Mouse (Mus musculus) embryonic facial prominence, embryonic 13.5 days (tissue): Measurements from ENCODE around the gene Spin1. TPM values are rescaled to one million over a fixed set of nuclear protein-coding genes. Genes with fewer than 3 reads are reported as not detected.
A peak's percentile ranks its signal among the peaks of the same experiment; 100 is the strongest.
"Not testable (repeated sequence)": the region's sequence is repeated elsewhere in the genome, so short reads cannot be mapped to it uniquely, and the experiment has no call there.

ENCODE experiments used
- ATAC-seq: fragments of 200-750 bp; cut with Nextera tagmentation; 2 replicates; pipeline ENCODE4 v1.8.0; 2017; ENCODE audit warnings: low read depth; ENCODE audit not compliant: insufficient number of reproducible peaks, insufficient read depth, low FRiP score, low TSS enrichment
- H3K27ac ChIP-seq: fragments of 300-500 bp; sonication (generic); 2 replicates; pipeline ENCODE4 v1.5.1; 2015; ENCODE audit warnings: moderate library complexity, mild to moderate bottlenecking, inconsistent platforms
- H3K27me3 ChIP-seq: fragments of 300-500 bp; sonication (generic); 2 replicates; pipeline ENCODE4 v1.6.1; 2015; ENCODE audit warnings: mild to moderate bottlenecking, inconsistent platforms
- H3K36me3 ChIP-seq: fragments of 300-500 bp; sonication (generic); 2 replicates; pipeline ENCODE4 v1.6.1; 2015; ENCODE audit warnings: mild to moderate bottlenecking, inconsistent platforms
- H3K4me1 ChIP-seq: fragments of 300-500 bp; sonication (generic); 2 replicates; pipeline ENCODE4 v1.6.1; 2015; ENCODE audit warnings: inconsistent platforms
- H3K4me2 ChIP-seq: fragments of 300-500 bp; sonication (generic); 2 replicates; pipeline ENCODE4 v1.6.1; 2015; ENCODE audit warnings: moderate library complexity, mild to moderate bottlenecking, inconsistent platforms
- H3K4me3 ChIP-seq: fragments of 300-500 bp; sonication (generic); 2 replicates; pipeline ENCODE4 v1.5.1; 2015; ENCODE audit warnings: mild to moderate bottlenecking, inconsistent platforms
- H3K9ac ChIP-seq: fragments of 300-500 bp; sonication (generic); 2 replicates; pipeline ENCODE4 v1.6.1; 2015; ENCODE audit warnings: mild to moderate bottlenecking, inconsistent platforms
- H3K9me3 ChIP-seq: fragments of 300-500 bp; sonication (generic); 2 replicates; pipeline ENCODE4 v1.6.1; 2016; ENCODE audit warnings: inconsistent platforms
- WGBS: fragments of 180-500 bp; shearing (Covaris S2); methylation state at CpG from one replicate; pipeline ENCODE4 v1.1.7; 2015; ENCODE audit warnings: mixed read lengths; 5-methylcytosine and 5-hydroxymethylcytosine counted together
- polyA plus RNA-seq: library from polyadenylated mRNA; unstranded; fragments of >200 nt; fragmentation: Nextera tagmentation; extraction: Ambion mirVana; gene quantifications from 2 replicates; pipeline ENCODE4 v1.2.1, GENCODE M21; 2015

Gene Spin1
- polyA plus RNA-seq, 1 experiment from 2014 or later, result 116 TPM

DNA sequence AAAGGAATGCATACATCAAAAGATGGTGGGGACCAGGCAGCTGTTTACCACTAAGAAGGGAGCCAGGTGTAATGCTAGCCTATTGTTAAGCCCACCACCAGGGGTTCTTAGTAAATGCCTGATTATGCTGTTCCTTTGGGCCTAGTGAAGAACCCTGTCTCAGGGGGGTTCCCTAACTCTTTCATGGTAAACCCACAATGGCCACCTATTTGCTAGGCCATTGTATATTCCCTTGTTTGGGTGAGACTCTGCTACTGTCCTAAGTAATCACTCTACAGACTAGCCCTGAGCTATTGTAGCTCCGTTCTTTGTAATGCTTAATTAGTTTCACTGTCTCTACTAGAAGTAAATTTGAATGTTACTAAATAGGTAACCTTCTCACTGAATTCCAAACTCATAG lies 22.1 kb upstream of the Spin1 start:
- not testable (repeated sequence) for H3K36me3 ChIP-seq, H3K27ac ChIP-seq, H3K9me3 ChIP-seq, H3K4me1 ChIP-seq, ATAC-seq, H3K4me3 ChIP-seq, H3K4me2 ChIP-seq, H3K9ac ChIP-seq, H3K27me3 ChIP-seq
- WGBS, result 78% methylated on average over 1 of the region's 1 CpGs

- 72% methylated on average over 2 of the region's 2 CpGs for WGBS
Measured at GRCm38 (mm10) chr13:51080801-51081200, 19.9 kb upstream of the Spin1 start.

DNA sequence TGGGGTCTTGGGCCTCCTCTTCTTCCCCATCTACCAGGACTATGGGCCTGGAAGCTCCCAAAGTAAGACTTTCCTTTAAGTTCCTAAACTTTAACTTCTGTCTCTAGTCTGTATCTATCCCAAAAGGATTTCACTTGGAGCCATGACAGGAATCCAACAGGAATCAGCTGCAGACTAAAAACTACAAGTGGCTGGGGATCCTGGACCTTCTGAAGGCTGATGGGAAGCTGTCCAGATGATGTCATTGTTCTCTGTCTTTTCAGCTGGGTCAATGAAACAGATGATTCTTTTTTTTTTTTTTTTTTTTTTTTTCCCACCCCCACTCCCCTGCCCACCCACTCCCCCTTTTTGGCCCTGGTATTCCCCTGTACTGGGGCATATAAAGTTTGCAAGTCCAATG lies 16.4 kb upstream of the Spin1 start:
- no peak overlapping the region for H3K4me3 ChIP-seq
- H3K9ac ChIP-seq, result no peak overlapping the region
- no peak overlapping the region for H3K27ac ChIP-seq
- no peak for ATAC-seq
- no peaks in the 10 kb centered on the region for H3K4me1 ChIP-seq
- H3K4me2 ChIP-seq, result no peak overlapping the region
- H3K9me3 ChIP-seq, result peaks cover 6% of the 10 kb centered on the region; the same call in 1 of the 2 replicates
- H3K36me3 ChIP-seq, result no peaks in the 10 kb centered on the region
- H3K27me3 ChIP-seq, result no peaks in the 10 kb centered on the region

More at GRCm38 (mm10) chr13:51080801-51081200, 19.9 kb upstream of the Spin1 start:
- ATAC-seq, result no peak
- Histone ChIP-seq H3K4me2 (no peak overlapping the region), H3K4me3 (no peak overlapping the region), H3K36me3 (no peaks in the 10 kb centered on the region), H3K27me3 (no peaks in the 10 kb centered on the region), H3K9ac (no peak overlapping the region), H3K9me3 (peaks cover 4% of the 10 kb centered on the region; the same call in 1 of the 2 replicates), H3K27ac (no peak overlapping the region), H3K4me1 (no peaks in the 10 kb centered on the region)

GRCm38 (mm10) chr13:51085941-51086340 lies 14.7 kb upstream of the Spin1 start:
- 91% methylated on average over 11 of the region's 11 CpGs for WGBS
- no peak for ATAC-seq

DNA sequence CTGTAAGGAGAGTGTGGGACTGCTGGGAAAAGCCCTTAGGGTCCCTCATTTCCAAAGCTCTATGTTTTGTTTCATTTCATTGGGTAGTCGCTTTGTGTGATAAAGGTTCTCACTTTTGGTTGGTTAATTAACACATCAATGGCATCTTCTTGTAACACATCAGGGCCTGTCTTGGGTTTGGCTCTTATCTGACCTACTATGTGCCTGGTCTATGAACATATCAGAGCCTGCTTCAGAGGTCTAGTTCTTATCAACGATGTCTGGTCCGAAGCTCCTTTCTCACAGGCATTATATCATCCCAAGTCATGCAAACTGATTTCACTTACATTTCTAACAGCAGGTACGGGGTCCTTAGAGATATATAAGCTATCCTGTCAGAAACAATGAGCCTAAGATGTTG lies 13.4 kb upstream of the Spin1 start:
- Histone ChIP-seq H3K4me1 (no peaks in the 10 kb centered on the region; the same call in 1 of the 2 replicates), H3K9me3 (peaks cover 6% of the 10 kb centered on the region; the same call in 1 of the 2 replicates), H3K36me3 (no peaks in the 10 kb centered on the region), H3K4me3 (no peak overlapping the region), H3K4me2 (no peak overlapping the region), H3K9ac (no peak overlapping the region), H3K27me3 (no peaks in the 10 kb centered on the region), H3K27ac (no peak overlapping the region)
- no peak for ATAC-seq
- 89% methylated on average over 4 of the region's 4 CpGs for WGBS

More at GRCm38 (mm10) chr13:51085941-51086340, 14.7 kb upstream of the Spin1 start:
- Histone ChIP-seq H3K36me3 (no peaks in the 10 kb centered on the region), H3K4me1 (no peaks in the 10 kb centered on the region; the same call in 1 of the 2 replicates), H3K27me3 (no peaks in the 10 kb centered on the region), H3K4me2 (no peak overlapping the region), H3K27ac (no peak overlapping the region), H3K9ac (no peak overlapping the region), H3K9me3 (peaks cover 6% of the 10 kb centered on the region; the same call in 1 of the 2 replicates), H3K4me3 (no peak overlapping the region)

DNA sequence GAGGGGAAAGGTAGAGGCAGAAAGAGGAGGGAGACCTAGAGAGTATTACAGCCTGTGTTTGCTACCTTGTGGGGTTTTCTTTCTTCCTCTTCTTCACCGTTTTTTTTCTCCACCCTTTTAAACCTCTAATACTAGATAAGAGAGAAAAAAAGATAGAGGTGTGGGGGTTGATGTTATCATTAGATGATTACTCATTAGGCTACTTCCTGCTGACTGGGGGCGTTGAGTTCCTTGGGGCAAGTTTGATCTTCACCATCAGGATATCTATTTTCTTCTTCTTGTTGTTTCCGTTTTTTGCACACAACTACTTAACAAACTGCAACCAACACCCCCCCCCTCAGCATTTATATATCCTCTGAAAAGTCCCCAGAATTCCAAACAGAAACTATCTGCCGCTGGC lies 12.5 kb upstream of the Spin1 start:
- H3K9ac ChIP-seq, result no peak overlapping the region
- no peak overlapping the region for H3K4me3 ChIP-seq
- no peak for ATAC-seq
- no peak overlapping the region for H3K4me2 ChIP-seq
- H3K27ac ChIP-seq, result no peak overlapping the region
- H3K36me3 ChIP-seq, result no peaks in the 10 kb centered on the region
- 74% methylated on average over 4 of the region's 4 CpGs for WGBS
- peaks cover 6% of the 10 kb centered on the region; the same call in 1 of the 2 replicates for H3K9me3 ChIP-seq
- no peaks in the 10 kb centered on the region for H3K27me3 ChIP-seq
- no peaks in the 10 kb centered on the region; the same call in 1 of the 2 replicates for H3K4me1 ChIP-seq

- 60% methylated on average over 4 of the region's 4 CpGs for WGBS
- no peaks in the 10 kb centered on the region; the same call in 1 of the 2 replicates for H3K4me1 ChIP-seq
- no peak overlapping the region for H3K4me3 ChIP-seq
- no peak overlapping the region for H3K27ac ChIP-seq
- ATAC-seq, result no peak
- H3K36me3 ChIP-seq, result no peaks in the 10 kb centered on the region
- no peaks in the 10 kb centered on the region for H3K27me3 ChIP-seq
- no peak overlapping the region for H3K4me2 ChIP-seq
- H3K9me3 ChIP-seq, result peaks cover 6% of the 10 kb centered on the region; the same call in 1 of the 2 replicates
- no peak overlapping the region for H3K9ac ChIP-seq
Measured at GRCm38 (mm10) chr13:51089058-51089457, 11.6 kb upstream of the Spin1 start.

GRCm38 (mm10) chr13:51090105-51090661 lies 10.5 kb upstream of the Spin1 start:
- Histone ChIP-seq H3K27ac (no peak overlapping the region), H3K9me3 (peaks cover 6% of the 10 kb centered on the region; the same call in 1 of the 2 replicates), H3K9ac (no peak overlapping the region), H3K4me1 (no peaks in the 10 kb centered on the region; the same call in 1 of the 2 replicates), H3K36me3 (no peaks in the 10 kb centered on the region), H3K27me3 (no peaks in the 10 kb centered on the region), H3K4me3 (no peak overlapping the region), H3K4me2 (no peak overlapping the region)
- WGBS, result 67% methylated on average over 5 of the region's 5 CpGs
- ATAC-seq, result peak; percentile 67

GRCm38 (mm10) chr13:51093430-51093829 lies 7.2 kb upstream of the Spin1 start:
- ATAC-seq, result no peak
- H3K36me3 ChIP-seq, result no peaks in the 10 kb centered on the region
- no peaks in the 10 kb centered on the region for H3K9me3 ChIP-seq
- H3K4me1 ChIP-seq, result no peaks in the 10 kb centered on the region; the same call in 1 of the 2 replicates
- H3K27ac ChIP-seq, result no peak overlapping the region
- no peak overlapping the region for H3K4me2 ChIP-seq
- H3K9ac ChIP-seq, result no peak overlapping the region
- 76% methylated on average over 5 of the region's 5 CpGs for WGBS
- no peaks in the 10 kb centered on the region for H3K27me3 ChIP-seq
- H3K4me3 ChIP-seq, result no peak overlapping the region

- WGBS, result 69% methylated on average over 16 of the region's 16 CpGs
- H3K4me3 ChIP-seq, result no peak overlapping the region
Measured at GRCm38 (mm10) chr13:51094323-51095195, 6.1 kb upstream of the Spin1 start.

GRCm38 (mm10) chr13:51095196-51095715 lies 5.4 kb upstream of the Spin1 start:
- no peak overlapping the region for H3K27ac ChIP-seq
- no peaks in the 10 kb centered on the region for H3K36me3 ChIP-seq
- peaks cover 13% of the 10 kb centered on the region; the same call in 1 of the 2 replicates for H3K4me1 ChIP-seq
- 85% methylated on average over 7 of the region's 7 CpGs for WGBS
- H3K4me3 ChIP-seq, result no peak overlapping the region
- no peaks in the 10 kb centered on the region for H3K27me3 ChIP-seq
- H3K4me2 ChIP-seq, result no peak overlapping the region
- no peak overlapping the region for H3K9ac ChIP-seq
- no peaks in the 10 kb centered on the region for H3K9me3 ChIP-seq
- ATAC-seq, result no peak

More at GRCm38 (mm10) chr13:51094323-51095195, 6.1 kb upstream of the Spin1 start:
- Histone ChIP-seq H3K4me2 (no peak overlapping the region), H3K4me1 (peaks cover 9% of the 10 kb centered on the region; the same call in 1 of the 2 replicates), H3K27me3 (no peaks in the 10 kb centered on the region), H3K9ac (no peak overlapping the region), H3K36me3 (no peaks in the 10 kb centered on the region), H3K27ac (no peak overlapping the region), H3K9me3 (no peaks in the 10 kb centered on the region)
- no peak for ATAC-seq
